Mouse (Mus musculus) hindbrain, postnatal 0 days (tissue): ENCODE measurements around the gene Igsf9b. TPM values are rescaled to one million over a fixed set of nuclear protein-coding genes. Genes with fewer than 3 reads are reported as not detected.

ENCODE experiments used
- ATAC-seq: fragments of 200-750 bp; cut with Nextera tagmentation; 2 replicates; pipeline ENCODE4 v1.8.0; 2017; ENCODE audit warnings: mild to moderate bottlenecking, moderate TSS enrichment, moderate library complexity
- DNase-seq: peaks from one replicate; pipeline ENCODE4 v3.0.0-alpha.2; 2015; ENCODE audit warnings: low spot score
- H3K27ac ChIP-seq: fragments of 300-500 bp; sonication (generic); 2 replicates; pipeline ENCODE4 v1.5.1; 2014; ENCODE audit warnings: mild to moderate bottlenecking
- H3K27me3 ChIP-seq: fragments of 300-500 bp; sonication (generic); 2 replicates; pipeline ENCODE4 v1.6.1; 2014; ENCODE audit warnings: low read length, mixed read lengths; ENCODE audit not compliant: insufficient read depth
- H3K36me3 ChIP-seq: fragments of 300-500 bp; sonication (generic); 2 replicates; pipeline ENCODE4 v1.6.1; 2014; ENCODE audit warnings: low read length, mixed read lengths; ENCODE audit not compliant: insufficient read depth
- H3K4me1 ChIP-seq: fragments of 300-500 bp; sonication (generic); 2 replicates; pipeline ENCODE4 v1.6.1; 2014; ENCODE audit warnings: antibody characterized with exemption, low read length, mixed read lengths; ENCODE audit not compliant: insufficient read depth
- H3K4me2 ChIP-seq: fragments of 300-500 bp; sonication (generic); 2 replicates; pipeline ENCODE4 v1.6.1; 2014; ENCODE audit warnings: low read depth, mild to moderate bottlenecking, low read length, moderate library complexity, mixed read lengths
- H3K4me3 ChIP-seq: fragments of 300-500 bp; sonication (generic); 2 replicates; pipeline ENCODE4 v1.5.1; 2014; ENCODE audit warnings: low read length
- H3K9ac ChIP-seq: fragments of 300-500 bp; sonication (generic); replicated peaks from 2 replicates; pipeline ENCODE4 v1.6.1; 2014; ENCODE audit warnings: mild to moderate bottlenecking, low read length, moderate library complexity, mixed read lengths
- H3K9me3 ChIP-seq: fragments of 300-500 bp; sonication (generic); 2 replicates; pipeline ENCODE4 v1.6.1; 2016; ENCODE audit warnings: low read length, mixed read lengths
- CTCF ChIP-seq: IDR thresholded peaks from 2 replicates; pipeline ENCODE4 v1.5.1; 2016; ENCODE audit warnings: antibody characterized with exemption, control low read depth, low read depth
- WGBS: fragments of 180-500 bp; shearing (Covaris S2); extraction: QIAGEN DNeasy Blood & Tissue Kit; methylation state at CpG from one replicate; pipeline ENCODE4 v1.1.7; 2014; 5-methylcytosine and 5-hydroxymethylcytosine counted together
- polyA plus RNA-seq: library from polyadenylated mRNA; unstranded; fragments of >200 nt; fragmentation: Nextera tagmentation; extraction: Ambion mirVana; gene quantifications from 2 replicates; pipeline ENCODE4 v1.2.1, GENCODE M21; 2015
- total RNA-seq: library from RNA; depleted of rRNA; stranded (reverse); fragments of >200 nt; gene quantifications from 2 replicates; pipeline ENCODE4 v1.2.3, GENCODE M21; 2014; rRNA removed

Gene Igsf9b
- total and polyA plus RNA-seq, 2 experiments from 2014 or later = 21.4 to 89.9 TPM

GRCm38 (mm10) chr9:27386951-27387350, 87.9 kb downstream of the Igsf9b start:
- Histone ChIP-seq H3K27me3 (no peaks in the 10 kb centered on the region), H3K9me3 (no peaks in the 10 kb centered on the region; the same call in 1 of the 2 replicates), H3K4me2 (no peak overlapping the region), H3K4me3 (no peak overlapping the region), H3K27ac (no peak overlapping the region), H3K4me1 (no peaks in the 10 kb centered on the region), H3K9ac (no peak overlapping the region), H3K36me3 (no peaks in the 10 kb centered on the region)
- no peak for DNase-seq
- 75% methylated on average over 3 of the region's 3 CpGs for whole genome bisulfite sequencing
- TF ChIP-seq CTCF = no peak
- ATAC-seq = no peak

- no peak for DNase-seq
- Histone ChIP-seq H3K9me3 (no peaks in the 10 kb centered on the region), H3K27me3 (no peaks in the 10 kb centered on the region), H3K4me2 (no peak within 1 kb of the TSS), H3K27ac (no peak within 1 kb of the TSS), H3K36me3 (no peaks in the 10 kb centered on the region), H3K9ac (no peak within 1 kb of the TSS), H3K4me1 (no peaks in the 10 kb centered on the region), H3K4me3 (no peak within 1 kb of the TSS)
- no peak for ATAC-seq
- WGBS = 78% methylated on average over 3 of the region's 3 CpGs
- no peak for TF ChIP-seq CTCF
Observed at GRCm38 (mm10) chr9:27396500-27396899, 97.5 kb downstream of the Igsf9b start, which contains the start of gene Spata19. TSS of gene Spata19 (plus strand) at chr9:27396800.

- TF ChIP-seq CTCF = no peak
- ATAC-seq (no peak), DNase-seq (no peak)
- Histone ChIP-seq H3K27ac (no peak overlapping the region), H3K36me3 (no peaks in the 10 kb centered on the region), H3K4me3 (no peak overlapping the region), H3K9ac (no peak overlapping the region), H3K4me1 (no peaks in the 10 kb centered on the region), H3K4me2 (no peak overlapping the region), H3K27me3 (no peaks in the 10 kb centered on the region), H3K9me3 (no peaks in the 10 kb centered on the region)
- 75% methylated on average over 4 of the region's 4 CpGs for WGBS
Observed at GRCm38 (mm10) chr9:27401169-27401568, 102.2 kb downstream of the Igsf9b start.

Other genes starting within 250 kb of the Igsf9b start
- 33.8 and 37.6 TPM in 2 replicates for gene Jam3, start 143.8 kb upstream of the Igsf9b start, total RNA-seq
- gene Jam3, start 143.8 kb upstream of the Igsf9b start, polyA plus RNA-seq = 28.9 and 32.6 TPM in 2 replicates
- gene Spata19, start 97.6 kb downstream of the Igsf9b start, total RNA-seq = not detected in 2 replicates
- gene Spata19, start 97.6 kb downstream of the Igsf9b start, polyA plus RNA-seq = 0.40 TPM in 1 of 2 replicates, not detected in the other